Mouse (Mus musculus): Measurements from ENCODE around the gene Ubxn2a. TPM values are rescaled to one million over a fixed set of nuclear protein-coding genes. Genes with fewer than 3 reads are reported as not detected.
A peak's percentile ranks its signal among the peaks of the same experiment; 100 is the strongest.
"Not testable (repeated sequence)": the region's sequence is repeated elsewhere in the genome, so short reads cannot be mapped to it uniquely, and the experiment has no call there.

The Ubxn2a gene
- polyA plus RNA-seq, 1 experiment from 2014 or later: 27.0 TPM

- no peaks in the 10 kb centered on the region for H3K27me3 ChIP-seq (ENCODE audit: insufficient read depth, low read length)
Observed at GRCm38 (mm10) chr12:4916994-4917804, 9.7 kb upstream of the Ubxn2a start, which contains the start of gene Atad2b. Gene Atad2b (plus strand): TSS chr12:4917353.

GRCm38 (mm10) chr12:4914944-4915343 lies 7.4 kb upstream of the Ubxn2a start:
- TF ChIP-seq CTCF (IDR thresholded peaks at IDR 0.05; ENCODE audit: low read depth): no peak
- 77% methylated on average over 3 of the region's 3 CpGs for WGBS
- no peak for ATAC-seq (ENCODE audit: insufficient read depth)
- H3K27me3 ChIP-seq (ENCODE audit: insufficient read depth, low read length): no peaks in the 10 kb centered on the region
- H3K9me3 ChIP-seq (ENCODE audit: low read depth, low read length): no peaks in the 10 kb centered on the region
- H3K9ac ChIP-seq: no peak overlapping the region
- H3K4me1 ChIP-seq (ENCODE audit: insufficient read depth): no peaks in the 10 kb centered on the region
- H3K4me3 ChIP-seq (ENCODE audit: low read depth, low read length): no peak overlapping the region
- no peaks in the 10 kb centered on the region for H3K36me3 ChIP-seq (ENCODE audit: insufficient read depth)
- H3K27ac ChIP-seq (ENCODE audit: low read depth): no peak overlapping the region
- no peak for DNase-seq
- H3K4me2 ChIP-seq: no peak overlapping the region

More at GRCm38 (mm10) chr12:4916994-4917804, 9.7 kb upstream of the Ubxn2a start, which contains the start of gene Atad2b:
- TF ChIP-seq CTCF (IDR thresholded peaks at IDR 0.05; ENCODE audit: low read depth): peak; percentile 87
- Histone ChIP-seq H3K36me3 (ENCODE audit: insufficient read depth) (no peaks in the 10 kb centered on the region), H3K9me3 (ENCODE audit: low read depth, low read length) (no peaks in the 10 kb centered on the region), H3K4me3 (ENCODE audit: low read depth, low read length) (peak within 1 kb of the TSS; percentile 91), H3K4me1 (ENCODE audit: insufficient read depth) (no peaks in the 10 kb centered on the region), H3K9ac (peak within 1 kb of the TSS; percentile 99), H3K4me2 (peak within 1 kb of the TSS; percentile 74), H3K27ac (ENCODE audit: low read depth) (peak within 1 kb of the TSS; percentile 97)
- 0% methylated on average over 73 of the region's 89 CpGs for whole genome bisulfite sequencing
- DNase-seq: peak; percentile 99
- peak; percentile 99 for ATAC-seq (ENCODE audit: insufficient read depth)

GRCm38 (mm10) chr12:4914441-4914840 lies 6.9 kb upstream of the Ubxn2a start:
- no peak overlapping the region for H3K4me3 ChIP-seq (ENCODE audit: low read depth, low read length)
- H3K4me2 ChIP-seq: no peak overlapping the region
- H3K27me3 ChIP-seq (ENCODE audit: insufficient read depth, low read length): no peaks in the 10 kb centered on the region
- no peaks in the 10 kb centered on the region for H3K36me3 ChIP-seq (ENCODE audit: insufficient read depth)
- ATAC-seq (ENCODE audit: insufficient read depth) (no peak), DNase-seq (no peak)
- no peak overlapping the region for H3K9ac ChIP-seq
- TF ChIP-seq CTCF (IDR thresholded peaks at IDR 0.05; ENCODE audit: low read depth): no peak
- no peak overlapping the region for H3K27ac ChIP-seq (ENCODE audit: low read depth)
- H3K4me1 ChIP-seq (ENCODE audit: insufficient read depth): no peaks in the 10 kb centered on the region
- 51% methylated on average over 3 of the region's 3 CpGs for WGBS
- H3K9me3 ChIP-seq (ENCODE audit: low read depth, low read length): no peaks in the 10 kb centered on the region

- Histone ChIP-seq H3K4me3 (ENCODE audit: low read depth, low read length) (no peak overlapping the region), H3K4me1 (ENCODE audit: insufficient read depth) (no peaks in the 10 kb centered on the region), H3K9me3 (ENCODE audit: low read depth, low read length) (no peaks in the 10 kb centered on the region), H3K4me2 (no peak overlapping the region), H3K27me3 (ENCODE audit: insufficient read depth, low read length) (no peaks in the 10 kb centered on the region), H3K27ac (ENCODE audit: low read depth) (no peak overlapping the region), H3K9ac (no peak overlapping the region), H3K36me3 (ENCODE audit: insufficient read depth) (no peaks in the 10 kb centered on the region)
- DNase-seq (no peak), ATAC-seq (ENCODE audit: insufficient read depth) (no peak)
- no peak for TF ChIP-seq CTCF (IDR thresholded peaks at IDR 0.05; ENCODE audit: low read depth)
- 76% methylated on average over 4 of the region's 4 CpGs for WGBS
Observed at GRCm38 (mm10) chr12:4911716-4912115, 4.2 kb upstream of the Ubxn2a start.

- not testable (repeated sequence) for H3K9me3 ChIP-seq (ENCODE audit: low read depth, low read length); H3K27me3 ChIP-seq (ENCODE audit: insufficient read depth, low read length); DNase-seq; H3K4me2 ChIP-seq; H3K4me3 ChIP-seq (ENCODE audit: low read depth, low read length); ATAC-seq (ENCODE audit: insufficient read depth); H3K27ac ChIP-seq (ENCODE audit: low read depth); H3K4me1 ChIP-seq (ENCODE audit: insufficient read depth); H3K36me3 ChIP-seq (ENCODE audit: insufficient read depth); H3K9ac ChIP-seq
- 92% methylated on average over 1 of the region's 1 CpGs for WGBS
Observed at GRCm38 (mm10) chr12:4910496-4910895, 3.0 kb upstream of the Ubxn2a start.

- WGBS: 85% methylated on average over 7 of the region's 7 CpGs
- ATAC-seq (ENCODE audit: insufficient read depth): no peak
- H3K4me3 ChIP-seq (ENCODE audit: low read depth, low read length): no peak overlapping the region
Observed at GRCm38 (mm10) chr12:4908391-4908790, 886 bp upstream of the Ubxn2a start.

GRCm38 (mm10) chr12:4906476-4906875 lies 1.0 kb downstream of the Ubxn2a start:
- peak overlapping the region; percentile 80; the same call in 1 of the 2 replicates for H3K27ac ChIP-seq (ENCODE audit: low read depth)
- no peaks in the 10 kb centered on the region for H3K9me3 ChIP-seq (ENCODE audit: low read depth, low read length)
- no peak for TF ChIP-seq CTCF (IDR thresholded peaks at IDR 0.05; ENCODE audit: low read depth)
- ATAC-seq (ENCODE audit: insufficient read depth) (no peak), DNase-seq (no peak)
- H3K36me3 ChIP-seq (ENCODE audit: insufficient read depth): 0 out of 2 replicates have a peak, but pooled peaks cover 3% of the 10 kb centered on the region
- peak overlapping the region; percentile 75 for H3K4me3 ChIP-seq (ENCODE audit: low read depth, low read length)
- H3K4me1 ChIP-seq (ENCODE audit: insufficient read depth): no peaks in the 10 kb centered on the region
- H3K9ac ChIP-seq: peak overlapping the region; percentile 84
- H3K4me2 ChIP-seq: peak overlapping the region; percentile 85
- no peaks in the 10 kb centered on the region for H3K27me3 ChIP-seq (ENCODE audit: insufficient read depth, low read length)
- WGBS: 38% methylated on average over 7 of the region's 7 CpGs

More at GRCm38 (mm10) chr12:4908391-4908790, 886 bp upstream of the Ubxn2a start:
- TF ChIP-seq CTCF (IDR thresholded peaks at IDR 0.05; ENCODE audit: low read depth): no peak
- Histone ChIP-seq H3K4me2 (no peak overlapping the region), H3K4me1 (ENCODE audit: insufficient read depth) (no peaks in the 10 kb centered on the region), H3K9me3 (ENCODE audit: low read depth, low read length) (no peaks in the 10 kb centered on the region), H3K9ac (no peak overlapping the region), H3K27ac (ENCODE audit: low read depth) (no peak overlapping the region), H3K36me3 (ENCODE audit: insufficient read depth) (0 out of 2 replicates have a peak, but pooled peaks cover 3% of the 10 kb centered on the region), H3K27me3 (ENCODE audit: insufficient read depth, low read length) (no peaks in the 10 kb centered on the region)
- no peak for DNase-seq

All from lung, embryonic 14.5 days (tissue).